Mouse (Mus musculus) ES-Bruce4 (cell line): ENCODE results near the gene Setd1b. TPM values are rescaled to one million over a fixed set of nuclear protein-coding genes. Genes with fewer than 3 reads are reported as not detected.
"Not testable (repeated sequence)": the region's sequence is repeated elsewhere in the genome, so short reads cannot be mapped to it uniquely, and the experiment has no call there.

Source experiments
- H3K27ac ChIP-seq: 2 replicates; pipeline ENCODE4 v1.5.1; 2012; ENCODE audit warnings: low read length, inconsistent platforms; ENCODE audit not compliant: insufficient read depth
- H3K27me3 ChIP-seq: 2 replicates; pipeline ENCODE4 v1.6.1; 2012; ENCODE audit warnings: mild to moderate bottlenecking, low read length, inconsistent platforms; ENCODE audit not compliant: control insufficient read depth, poor library complexity, insufficient read depth, severe bottlenecking
- H3K36me3 ChIP-seq: 2 replicates; pipeline ENCODE4 v1.6.1; 2012; ENCODE audit warnings: inconsistent platforms, mild to moderate bottlenecking, low read length, moderate library complexity; ENCODE audit not compliant: control insufficient read depth, poor library complexity, insufficient read depth, severe bottlenecking
- H3K4me1 ChIP-seq: one replicate; pipeline ENCODE4 v1.8.1; 2011; ENCODE audit warnings: low read length; ENCODE audit not compliant: control insufficient read depth, insufficient read depth
- H3K4me3 ChIP-seq: 2 replicates; pipeline ENCODE4 v1.5.1; 2011; ENCODE audit warnings: low read depth, mild to moderate bottlenecking, low read length
- H3K9ac ChIP-seq: 2 replicates; pipeline ENCODE4 v1.6.1; 2012; ENCODE audit warnings: low read depth, mild to moderate bottlenecking, inconsistent platforms; ENCODE audit not compliant: poor library complexity, severe bottlenecking
- H3K9me3 ChIP-seq: replicated peaks from 2 replicates; pipeline ENCODE4 v1.6.1; 2012; ENCODE audit warnings: mild to moderate bottlenecking, low read length, inconsistent platforms; ENCODE audit not compliant: control insufficient read depth, poor library complexity, insufficient read depth, severe bottlenecking
- CTCF ChIP-seq: IDR thresholded peaks from one replicate; pipeline ENCODE4 v1.8.1; 2011; ENCODE audit warnings: low read depth, low read length
- EP300 ChIP-seq: IDR thresholded peaks from 2 replicates; pipeline ENCODE4 v1.6.1; 2011; ENCODE audit warnings: low read depth, low read length; ENCODE audit not compliant: insufficient read depth
- POLR2A ChIP-seq: IDR thresholded peaks from one replicate; pipeline ENCODE4 v1.8.1; 2011; ENCODE audit warnings: low read length; ENCODE audit not compliant: insufficient read depth
- polyA plus RNA-seq: library from polyadenylated mRNA; stranded (reverse); fragments of >200 nt; gene quantifications from 2 replicates; pipeline ENCODE4 v1.2.4, GENCODE M21; 2011; ENCODE audit warnings: low read depth; ENCODE audit not compliant: missing spikeins, insufficient read depth, insufficient read length

Setd1b gene
- polyA plus RNA-seq, 1 experiment, result 8.6 TPM

- Histone ChIP-seq H3K4me1 (no peaks in the 10 kb centered on the region), H3K36me3 (no peaks in the 10 kb centered on the region), H3K9me3 (no peaks in the 10 kb centered on the region), H3K4me3 (no peak overlapping the region), H3K9ac (no peak overlapping the region), H3K27ac (no peak overlapping the region), H3K27me3 (no peaks in the 10 kb centered on the region)
- TF ChIP-seq CTCF (no peak), EP300 (no peak), POLR2A (no peak)
Observed at GRCm38 (mm10) chr5:123201987-123202386, 60.0 kb downstream of the Setd1b start.

DNA sequence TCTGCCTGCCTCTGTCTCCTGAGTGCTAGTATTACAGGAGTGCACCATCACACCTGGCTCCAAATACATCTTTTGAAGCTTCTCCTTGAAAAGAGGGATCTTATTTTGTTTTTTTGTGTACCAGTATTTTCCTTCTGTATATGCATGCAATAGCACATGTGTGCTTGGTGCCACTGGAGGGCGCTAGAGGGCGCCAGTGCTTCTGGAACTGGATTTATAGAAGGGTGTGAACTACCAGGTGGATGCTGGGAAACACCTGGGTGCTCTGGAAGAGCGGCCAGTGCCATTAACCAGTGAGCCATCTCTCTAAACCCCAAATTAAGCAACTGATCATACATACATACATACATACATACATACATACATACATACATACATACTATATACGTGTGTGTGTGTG is 60.8 kb downstream of the Setd1b start:
- not testable (repeated sequence) for H3K27me3 ChIP-seq, H3K27ac ChIP-seq, H3K4me3 ChIP-seq, H3K9ac ChIP-seq, H3K4me1 ChIP-seq, H3K36me3 ChIP-seq, H3K9me3 ChIP-seq
- peak; percentile 15 for TF ChIP-seq CTCF

- H3K4me3 ChIP-seq, H3K9me3 ChIP-seq, H3K4me1 ChIP-seq, H3K9ac ChIP-seq, H3K27me3 ChIP-seq, H3K36me3 ChIP-seq, H3K27ac ChIP-seq: not testable (repeated sequence)
Observed at GRCm38 (mm10) chr5:123203591-123203990, 61.6 kb downstream of the Setd1b start.

Other genes starting within 250 kb of the Setd1b start
- gene Kdm2b, start 152.4 kb upstream of the Setd1b start, polyA plus RNA-seq, result 50.3 and 56.8 TPM in 2 replicates
- 12.7 and 13.3 TPM in 2 replicates for gene Orai1, start 127.1 kb upstream of the Setd1b start, polyA plus RNA-seq
- gene Morn3, start 95.2 kb upstream of the Setd1b start, polyA plus RNA-seq, result not detected in 2 replicates
- 8.9 and 9.1 TPM in 2 replicates for gene Tmem120b, start 73.8 kb upstream of the Setd1b start, polyA plus RNA-seq
- gene Rhof, start 9.5 kb upstream of the Setd1b start, polyA plus RNA-seq, result 1.6 and 2.0 TPM in 2 replicates
- 24.8 TPM in 2 replicates for gene Psmd9, start 27.2 kb downstream of the Setd1b start, polyA plus RNA-seq
- gene Hpd, start 40.5 kb downstream of the Setd1b start, polyA plus RNA-seq, result not detected in 2 replicates
- not detected in 2 replicates for gene Wdr66, start 109.9 kb downstream of the Setd1b start, polyA plus RNA-seq
- 25.2 and 25.4 TPM in 2 replicates for gene Bcl7a, start 201.6 kb downstream of the Setd1b start, polyA plus RNA-seq